Mouse (Mus musculus) bone marrow, adult 2 months (tissue): ENCODE measurements around the gene Ndufa13. TPM values are rescaled to one million over a fixed set of nuclear protein-coding genes. Genes with fewer than 3 reads are reported as not detected.

Experiments
- H3K27ac ChIP-seq: fragments of 200-500 bp; 2 replicates; pipeline ENCODE4 v1.5.1; 2012; ENCODE audit warnings: low read depth, mild to moderate bottlenecking, control low read depth, inconsistent platforms, low read length; ENCODE audit not compliant: control insufficient read depth, poor library complexity, insufficient read depth
- H3K4me1 ChIP-seq: fragments of 200-500 bp; 2 replicates; pipeline ENCODE4 v1.6.1; 2011; ENCODE audit warnings: low read length; ENCODE audit not compliant: control insufficient read depth, insufficient read depth
- H3K4me3 ChIP-seq: fragments of 200-500 bp; replicated peaks from 2 replicates; pipeline ENCODE3; 2011; ENCODE audit warnings: mild to moderate bottlenecking, low read depth, low read length, control low read depth; ENCODE audit not compliant: control insufficient read depth
- CTCF ChIP-seq: fragments of 200-500 bp; IDR thresholded peaks from 2 replicates; pipeline ENCODE4 v1.5.1; 2011; ENCODE audit warnings: low read length, control low read depth; ENCODE audit not compliant: control insufficient read depth, insufficient read depth
- POLR2A ChIP-seq: fragments of 200-500 bp; IDR thresholded peaks from 2 replicates; pipeline ENCODE4 v1.6.1; 2011; ENCODE audit warnings: low read depth, mild to moderate bottlenecking, control low read depth, low read length, borderline replicate concordance; ENCODE audit not compliant: control insufficient read depth
- WGBS: fragments of 180-500 bp; shearing (Covaris S2); methylation state at CpG from one replicate; pipeline ENCODE4 v1.1.7; 2018; 5-methylcytosine and 5-hydroxymethylcytosine counted together
- polyA plus RNA-seq: library from polyadenylated mRNA; stranded (reverse); fragments of >200 nt; gene quantifications from 2 replicates; pipeline ENCODE4 v1.2.4, GENCODE M21; 2011; ENCODE audit warnings: low replicate concordance; ENCODE audit not compliant: missing spikeins, insufficient read depth, insufficient read length

Gene Ndufa13
- polyA plus RNA-seq, 1 experiment: 61.7 TPM

GRCm38 (mm10) chr8:69850926-69851506, 51.3 kb downstream of the Ndufa13 start:
- WGBS: 68% methylated on average over 7 of the region's 7 CpGs
- peak overlapping the region; percentile 46 for H3K27ac ChIP-seq
- H3K4me3 ChIP-seq: no peak overlapping the region
- TF ChIP-seq CTCF (no peak), POLR2A (no peak)
- no peaks in the 10 kb centered on the region for H3K4me1 ChIP-seq

DNA sequence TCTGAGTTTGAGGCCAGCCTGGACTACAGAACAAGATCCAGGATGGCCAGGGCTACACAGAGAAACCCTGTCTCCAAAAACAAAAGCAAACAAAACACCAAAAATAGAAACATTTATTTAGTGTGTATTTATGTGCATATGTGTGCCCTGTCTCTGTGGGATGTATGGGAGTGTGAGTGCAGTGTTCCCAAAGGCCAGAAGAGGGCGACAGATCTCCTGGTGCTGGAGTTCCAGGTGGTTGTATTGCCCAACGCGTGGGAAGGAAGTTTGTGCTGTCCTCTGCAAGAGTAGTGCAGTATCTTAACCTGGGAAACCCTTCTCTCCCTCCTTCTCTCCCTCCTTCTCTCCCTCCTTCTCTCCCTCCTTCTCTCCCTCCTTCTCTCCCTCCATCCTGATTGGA, 52.5 kb downstream of the Ndufa13 start:
- Histone ChIP-seq H3K4me1 (no peaks in the 10 kb centered on the region), H3K4me3 (no peak overlapping the region), H3K27ac (no peak overlapping the region)
- TF ChIP-seq POLR2A (no peak), CTCF (peak; percentile 72)
- 32% methylated on average over 3 of the region's 3 CpGs for WGBS

DNA sequence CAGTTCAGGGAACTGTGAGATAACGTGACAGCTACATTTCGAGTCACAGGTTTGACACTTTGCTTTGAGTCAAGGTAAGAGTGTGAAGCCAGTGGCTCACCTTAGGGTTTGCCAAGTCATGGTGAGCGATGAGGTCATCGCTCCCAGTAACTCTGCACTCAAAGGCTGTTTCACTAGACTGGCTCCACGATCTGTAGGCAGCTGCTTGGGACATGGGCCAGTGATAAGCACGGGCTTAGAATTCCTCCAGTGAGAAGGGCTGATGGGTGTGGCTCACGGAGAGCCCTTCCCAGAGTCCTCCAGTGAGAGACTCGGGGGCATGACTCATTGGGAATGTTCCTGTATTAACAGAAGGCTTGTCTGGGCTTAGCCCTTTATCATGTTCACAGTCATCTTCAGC, 53.4 kb downstream of the Ndufa13 start:
- no peak overlapping the region for H3K4me3 ChIP-seq
- no peaks in the 10 kb centered on the region for H3K4me1 ChIP-seq
- no peak overlapping the region for H3K27ac ChIP-seq
- TF ChIP-seq POLR2A (no peak), CTCF (no peak)
- WGBS: 87% methylated on average over 8 of the region's 8 CpGs

DNA sequence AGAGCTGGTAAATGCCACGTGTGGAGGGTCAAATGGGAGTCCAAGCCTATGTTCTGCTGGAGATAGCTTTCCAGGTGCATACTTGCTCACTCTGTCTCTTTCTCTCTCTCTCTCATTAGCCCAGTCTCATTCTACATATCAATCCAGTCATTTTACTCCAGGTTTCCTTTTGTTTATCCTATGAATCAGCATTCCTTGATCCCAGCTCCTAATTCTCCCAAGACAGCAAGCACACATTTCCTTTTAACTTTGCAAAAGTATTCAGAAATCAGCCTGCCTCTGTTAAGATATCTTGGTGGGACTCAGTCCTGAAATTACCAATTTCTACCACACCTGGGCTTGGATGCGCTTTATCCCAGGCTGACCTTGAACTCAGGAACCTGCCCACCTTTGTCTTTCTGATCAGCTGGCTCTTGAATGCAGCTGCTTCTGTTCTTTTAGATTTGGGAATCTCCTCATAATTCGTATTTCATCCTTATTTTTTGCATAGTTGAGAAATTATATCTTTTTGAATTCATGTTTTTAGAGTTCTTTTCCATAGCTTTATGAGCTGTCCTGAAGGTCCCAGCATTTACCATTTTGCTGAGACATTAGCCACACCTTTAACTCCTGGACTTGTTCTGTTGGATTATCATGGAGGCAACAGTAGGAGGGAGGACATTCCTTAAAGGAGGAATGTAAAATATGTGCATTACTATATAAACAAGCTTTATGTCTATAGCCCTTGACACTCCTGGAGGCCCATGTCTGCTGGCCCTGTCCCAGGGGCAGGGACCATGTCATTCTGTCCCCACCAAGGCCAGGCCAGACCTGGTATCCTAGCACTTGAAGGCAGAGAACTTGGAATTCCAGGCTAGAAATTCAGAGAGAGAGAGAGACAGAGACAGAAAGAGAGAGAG, 54.9 kb downstream of the Ndufa13 start:
- 64% methylated on average over 3 of the region's 3 CpGs for WGBS
- no peak for TF ChIP-seq POLR2A
- TF ChIP-seq CTCF: no peak
- H3K27ac ChIP-seq: no peak overlapping the region

More for the DNA sequence above, 54.9 kb downstream of the Ndufa13 start:
- Histone ChIP-seq H3K4me1 (no peaks in the 10 kb centered on the region), H3K4me3 (no peak overlapping the region)

Other genes with a start within 250 kb of the Ndufa13 start
- gene Zfp964, start 248.1 kb downstream of the Ndufa13 start, polyA plus RNA-seq: 0.55 and 0.81 TPM in 2 replicates
- gene Zfp869, start 191.8 kb downstream of the Ndufa13 start, polyA plus RNA-seq: 4.5 and 5.7 TPM in 2 replicates
- 3.6 and 6.2 TPM in 2 replicates for gene Zfp963, start 152.6 kb downstream of the Ndufa13 start, polyA plus RNA-seq
- gene Gm20422, start 127.7 kb downstream of the Ndufa13 start, polyA plus RNA-seq: 2.4 and 3.8 TPM in 2 replicates
- 22.2 and 44.4 TPM in 2 replicates for gene Atp13a1, start 111.4 kb downstream of the Ndufa13 start, polyA plus RNA-seq
- 10.6 and 13.5 TPM in 2 replicates for gene Zfp866, start 111.4 kb downstream of the Ndufa13 start, polyA plus RNA-seq
- gene Gmip, start 93.9 kb downstream of the Ndufa13 start, polyA plus RNA-seq: 45.7 and 112 TPM in 2 replicates
- 1.3 and 3.8 TPM in 2 replicates for gene Lpar2, start 80.1 kb downstream of the Ndufa13 start, polyA plus RNA-seq
- gene Pbx4, start 70.1 kb downstream of the Ndufa13 start, polyA plus RNA-seq: 5.9 and 9.7 TPM in 2 replicates
- not detected in 2 replicates for gene Cilp2, start 14.9 kb downstream of the Ndufa13 start, polyA plus RNA-seq
- gene Tssk6, start 374 bp downstream of the Ndufa13 start, polyA plus RNA-seq: not detected in 2 replicates
- gene Yjefn3, start 154 bp upstream of the Ndufa13 start, polyA plus RNA-seq: not detected in 2 replicates
- gene Gatad2a, start 93.8 kb upstream of the Ndufa13 start, polyA plus RNA-seq: 22.0 and 34.5 TPM in 2 replicates
- gene Mau2, start 140.2 kb upstream of the Ndufa13 start, polyA plus RNA-seq: 29.7 and 51.9 TPM in 2 replicates
- 19.1 and 26.4 TPM in 2 replicates for gene Sugp1, start 140.3 kb upstream of the Ndufa13 start, polyA plus RNA-seq
- 1.6 and 2.8 TPM in 2 replicates for gene Tm6sf2, start 170.4 kb upstream of the Ndufa13 start, polyA plus RNA-seq
- not detected in 2 replicates for gene Hapln4, start 180.9 kb upstream of the Ndufa13 start, polyA plus RNA-seq
- gene Ncan, start 218.3 kb upstream of the Ndufa13 start, polyA plus RNA-seq: 0.13 and 0.50 TPM in 2 replicates
- 16.1 and 29.5 TPM in 2 replicates for gene Nr2c2ap, start 228.8 kb upstream of the Ndufa13 start, polyA plus RNA-seq
- gene Rfxank, start 236.6 kb upstream of the Ndufa13 start, polyA plus RNA-seq: 7.0 and 14.4 TPM in 2 replicates
- 13.9 and 33.6 TPM in 2 replicates for gene Borcs8, start 236.9 kb upstream of the Ndufa13 start, polyA plus RNA-seq
- gene Mef2b, start 237.2 kb upstream of the Ndufa13 start, polyA plus RNA-seq: 1.3 and 2.7 TPM in 2 replicates